ENCODE assay signal across 23 mouse cellular contexts in the genomic region with DNA sequence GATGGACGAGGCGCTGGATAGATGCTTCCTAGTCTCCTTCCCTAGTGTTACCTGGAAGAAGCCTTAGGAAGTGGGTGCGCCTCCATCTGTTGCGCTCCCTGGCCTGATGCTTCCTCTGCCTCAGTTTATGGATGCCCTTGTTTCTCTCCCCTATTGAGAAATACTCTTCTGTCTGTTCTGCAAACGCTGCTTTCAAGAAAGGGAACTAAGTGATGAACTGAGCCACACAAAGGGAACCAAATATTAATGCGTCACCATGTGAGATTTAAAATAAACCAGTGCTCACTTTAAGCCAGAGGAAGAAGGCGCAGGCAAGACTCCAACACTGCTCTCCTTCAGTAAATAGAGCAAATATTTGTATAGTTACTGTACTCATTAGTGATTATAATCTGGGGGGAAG. TPM values are rescaled to one million over a fixed set of nuclear protein-coding genes. Genes with fewer than 3 reads are reported as not detected.
DNase-seq lines count a peak whose midpoint lies in the region; TF ChIP-seq lines count a peak whose summit lies in the region.
"Had no signal": no experiment of that assay in that cellular context is flagged by ENCODE, and none has a peak within 500 bp of the region (broad histone marks: within the 10 kb centered on the region; RNA-seq: fewer than 3 reads in every experiment).

No protein-coding gene starts in this region.

- no peaks in the 10 kb centered on the region for H3K79me2 ChIP-seq in macrophage (ENCODE audit: inconsistent target)

- no peaks in the 10 kb centered on the region for H3K36me3 ChIP-seq in heart, embryonic 10.5 days
- no peaks in the 10 kb centered on the region for H3K36me3 ChIP-seq in macrophage (ENCODE audit: inconsistent target)
- H3K36me3 ChIP-seq: embryonic facial prominence, embryonic 13.5 days; heart, embryonic 13.5 days; midbrain, embryonic 15.5 days had no signal

- peaks cover 4% of the 10 kb centered on the region; the same call in 1 of the 2 replicates for H3K4me1 ChIP-seq in heart, embryonic 10.5 days
- no peaks in the 10 kb centered on the region for H3K4me1 ChIP-seq in lung, adult 2 months (ENCODE audit: control insufficient read depth, insufficient read depth, low read length)
- H3K4me1 ChIP-seq: embryonic facial prominence, embryonic 13.5 days; midbrain, embryonic 15.5 days had no signal

- H3K4me3 ChIP-seq in heart, embryonic 10.5 days = no peak overlapping the region
- H3K4me3 ChIP-seq in lung, adult 2 months (replicated peaks; ENCODE audit: extremely low read depth, low read depth, low read length) = no peak overlapping the region
- no peak overlapping the region for H3K4me3 ChIP-seq in macrophage (ENCODE audit: inconsistent target)
- H3K4me3 ChIP-seq: embryonic facial prominence, embryonic 13.5 days; heart, embryonic 13.5 days; layer of hippocampus, adult 2 months; megakaryocyte, embryonic 14.5 days; midbrain, embryonic 15.5 days had no signal

- H3K27ac ChIP-seq in heart, embryonic 10.5 days = no peak overlapping the region
- H3K27ac ChIP-seq in macrophage = peak overlapping the region; percentile 96
- H3K27ac ChIP-seq: embryonic facial prominence, embryonic 13.5 days; heart, embryonic 13.5 days; layer of hippocampus, adult 2 months; midbrain, embryonic 15.5 days had no signal

- no peaks in the 10 kb centered on the region for H3K9me3 ChIP-seq in heart, embryonic 10.5 days
- H3K9me3 ChIP-seq: embryonic facial prominence, embryonic 13.5 days; heart, embryonic 13.5 days; megakaryocyte, embryonic 14.5 days; midbrain, embryonic 15.5 days had no signal

- H3K27me3 ChIP-seq in heart, embryonic 10.5 days (ENCODE audit: insufficient read depth, poor library complexity, severe bottlenecking) = no peaks in the 10 kb centered on the region
- H3K27me3 ChIP-seq: embryonic facial prominence, embryonic 13.5 days; heart, embryonic 13.5 days; megakaryocyte, embryonic 14.5 days; midbrain, embryonic 15.5 days had no signal

- 90% methylated on average over 7 of the region's 7 CpGs for WGBS in heart, embryonic 10.5 days
- WGBS in lung, adult 2 months = 80% methylated on average over 7 of the region's 7 CpGs
- 23% methylated on average over 7 of the region's 7 CpGs for WGBS in macrophage (ENCODE audit: missing documents)

- no peak for TF ChIP-seq CTCF in lung, adult 2 months (IDR thresholded peaks at IDR 0.05; ENCODE audit: insufficient read depth, low read length)

- no peak for TF ChIP-seq POLR2A in lung, adult 2 months (IDR thresholded peaks at IDR 0.05; ENCODE audit: borderline replicate concordance, extremely low read depth, low read depth, low read length)

- DNase-seq in heart, adult 11 months = peak; percentile 92
- no peak for DNase-seq in heart, embryonic 10.5 days (ENCODE audit: low spot score)
- peak; percentile 8 for DNase-seq in lung, postnatal 25 days (ENCODE audit: low spot score)
- DNase-seq in lung, adult 2 months = no peak
- no peak for DNase-seq in urinary bladder, postnatal 25 days (ENCODE audit: low spot score)
- no peak for DNase-seq in urinary bladder, adult 2 months (ENCODE audit: low spot score)
- DNase-seq in thymus, postnatal 0 days (ENCODE audit: low spot score) = no peak
- DNase-seq: adrenal gland, adult 2 months; cerebellum, adult 11 months; cerebellum, postnatal 10 days; gastrocnemius, postnatal 25 days; heart, postnatal 36 days; kidney, postnatal 10 days; layer of hippocampus, postnatal 36 days; liver, postnatal 0 days; retina, postnatal 1 day; thymus, postnatal 14 days had no signal

RNA-seq across cellular contexts. Expression of a gene that starts 37.9 kb away (rescaled TPM):
- polyA plus RNA-seq in heart, embryonic 10.5 days (2016; fragmentation: Nextera tagmentation; extraction: Ambion mirVana) = 106 and 119 TPM in 2 replicates
- polyA plus RNA-seq in lung, adult 2 months (2012; rRNA removed) = 173 and 232 TPM in 2 replicates
- 100 to 1,000 TPM in 22 of 26 experiments, 10 to 100 TPM in 4; 86.1 to 297 (median 159) TPM for total RNA-seq in macrophage (2018; cell fraction: chromatin; rRNA removed)
- total RNA-seq in macrophage (2018; cell fraction: cytosol; rRNA removed) = 100 to 1,000 TPM in 25 of 26 experiments, 10 to 100 TPM in 1; 100.0 to 212 (median 153) TPM
- total RNA-seq in macrophage (2018; cell fraction: nucleus; rRNA removed) = 100 to 1,000 TPM in 24 of 26 experiments, 10 to 100 TPM in 2; 84.6 to 315 (median 163) TPM
- polyA plus RNA-seq in macrophage (2018) = 63.2 to 146 TPM (median 114 TPM) in 3 replicates
- polyA plus RNA-seq in urinary bladder, adult 2 months (2012; rRNA removed) = 112 and 135 TPM in 2 replicates
- polyA plus RNA-seq in thymus, postnatal 0 days (2015; fragmentation: Nextera tagmentation; extraction: Ambion mirVana) = 120 and 127 TPM in 2 replicates

RNA-seq across cellular contexts. Expression of a gene that starts 38.4 kb away (rescaled TPM):
- 0.22 and 0.24 TPM in 2 replicates for polyA plus RNA-seq in heart, embryonic 10.5 days (2016; fragmentation: Nextera tagmentation; extraction: Ambion mirVana)
- polyA plus RNA-seq in lung, adult 2 months (2012; rRNA removed) = 3.7 and 4.3 TPM in 2 replicates
- 100 to 1,000 TPM in 7 of 26 experiments, 10 to 100 TPM in 19; 20.4 to 283 (median 70.2) TPM for total RNA-seq in macrophage (2018; cell fraction: chromatin; rRNA removed)
- total RNA-seq in macrophage (2018; cell fraction: cytosol; rRNA removed) = 10 to 100 TPM; 17.8 to 86.8 (median 35.4) TPM
- 100 to 1,000 TPM in 4 of 26 experiments, 10 to 100 TPM in 22; 33.5 to 132 (median 59.3) TPM for total RNA-seq in macrophage (2018; cell fraction: nucleus; rRNA removed)
- polyA plus RNA-seq in macrophage (2018) = 12.3 to 31.5 TPM (median 17.1 TPM) in 3 replicates
- polyA plus RNA-seq in urinary bladder, adult 2 months (2012; rRNA removed) = 4.6 and 6.6 TPM in 2 replicates
- 1.1 and 1.3 TPM in 2 replicates for polyA plus RNA-seq in thymus, postnatal 0 days (2015; fragmentation: Nextera tagmentation; extraction: Ambion mirVana)

RNA-seq across cellular contexts. Expression of a gene that starts 50.7 kb away (rescaled TPM):
- 5.0 and 7.4 TPM in 2 replicates for polyA plus RNA-seq in heart, embryonic 10.5 days (2016; fragmentation: Nextera tagmentation; extraction: Ambion mirVana)
- polyA plus RNA-seq in lung, adult 2 months (2012; rRNA removed) = 4.6 and 5.8 TPM in 2 replicates
- total RNA-seq in macrophage (2018; cell fraction: chromatin; rRNA removed) = 10 to 100 TPM in 18 of 26 experiments, 1 to 10 TPM in 8; 4.0 to 47.5 (median 19.6) TPM
- total RNA-seq in macrophage (2018; cell fraction: cytosol; rRNA removed) = 10 to 100 TPM in 14 of 26 experiments, 1 to 10 TPM in 12; 4.6 to 17.7 (median 10.3) TPM
- total RNA-seq in macrophage (2018; cell fraction: nucleus; rRNA removed) = 10 to 100 TPM in 16 of 26 experiments, 1 to 10 TPM in 10; 5.0 to 41.1 (median 16.6) TPM
- polyA plus RNA-seq in macrophage (2018) = 15.0 to 20.3 TPM (median 16.5 TPM) in 3 replicates
- 7.5 and 8.0 TPM in 2 replicates for polyA plus RNA-seq in urinary bladder, adult 2 months (2012; rRNA removed)
- 12.1 and 12.8 TPM in 2 replicates for polyA plus RNA-seq in thymus, postnatal 0 days (2015; fragmentation: Nextera tagmentation; extraction: Ambion mirVana)

Comparison
In these comparisons a context has a peak if more than half of its experiments do, and no peak if none do; other contexts are left out.
1. DNase-seq: peak in heart, adult 11 months (single experiment) and lung, postnatal 25 days (single experiment); none in heart, embryonic 10.5 days (single experiment), lung, adult 2 months (single experiment), urinary bladder, postnatal 25 days (single experiment), urinary bladder, adult 2 months (single experiment) and thymus, postnatal 0 days (single experiment).